Mouse (Mus musculus) fibroblast of lung, adult 2 months (primary cell): Measurements from ENCODE around the gene Sprr2f.

Source experiments
- DNase-seq: peaks from one replicate; pipeline ENCODE4 v3.0.0-alpha.2; 2011; ENCODE audit warnings: low read depth

Sprr2f gene

GRCm38 (mm10) chr3:92364887-92365286 lies at the start of gene Sprr2f:
Sprr2f (plus strand) TSS chr3:92365187.
- DNase-seq = no peak

GRCm38 (mm10) chr3:92316320-92316719 lies 48.7 kb upstream of the Sprr2f start, which contains the start of gene Sprr2b:
Sprr2b (plus strand) TSS chr3:92316620.
- DNase-seq = no peak

- DNase-seq = no peak
Observed at GRCm38 (mm10) chr3:92317384-92317783, 47.6 kb upstream of the Sprr2f start.

GRCm38 (mm10) chr3:92336278-92336677 lies 28.7 kb upstream of the Sprr2f start:
- DNase-seq = no peak

GRCm38 (mm10) chr3:92338840-92339239 lies 26.1 kb upstream of the Sprr2f start, which contains the start of gene Sprr2d:
Sprr2d (plus strand) TSS chr3:92339140.
- DNase-seq = no peak

GRCm38 (mm10) chr3:92351843-92352242 lies 13.1 kb upstream of the Sprr2f start, which contains the start of gene Sprr2e:
Sprr2e (plus strand) TSS chr3:92352143.
- no peak for DNase-seq

GRCm38 (mm10) chr3:92361619-92362018 lies 3.4 kb upstream of the Sprr2f start:
- DNase-seq = no peak

- DNase-seq = no peak
Observed at GRCm38 (mm10) chr3:92373613-92374012, 8.6 kb downstream of the Sprr2f start.

- no peak for DNase-seq
Observed at GRCm38 (mm10) chr3:92385385-92385784, 20.4 kb downstream of the Sprr2f start, which contains the start of gene Sprr2h. Sprr2h (plus strand) TSS chr3:92385685.

- DNase-seq = no peak
Observed at GRCm38 (mm10) chr3:92394301-92394700, 29.3 kb downstream of the Sprr2f start.

GRCm38 (mm10) chr3:92407691-92408090 lies 42.7 kb downstream of the Sprr2f start, which contains the start of gene Sprr2i:
Sprr2i (plus strand) TSS chr3:92407991.
- no peak for DNase-seq
